Mouse (Mus musculus): Measurements from ENCODE around the gene Zfp61. TPM values are rescaled to one million over a fixed set of nuclear protein-coding genes. Genes with fewer than 3 reads are reported as not detected.

Gene Zfp61
- polyA plus RNA-seq, 1 experiment from 2014 or later: 43.4 TPM

DNA sequence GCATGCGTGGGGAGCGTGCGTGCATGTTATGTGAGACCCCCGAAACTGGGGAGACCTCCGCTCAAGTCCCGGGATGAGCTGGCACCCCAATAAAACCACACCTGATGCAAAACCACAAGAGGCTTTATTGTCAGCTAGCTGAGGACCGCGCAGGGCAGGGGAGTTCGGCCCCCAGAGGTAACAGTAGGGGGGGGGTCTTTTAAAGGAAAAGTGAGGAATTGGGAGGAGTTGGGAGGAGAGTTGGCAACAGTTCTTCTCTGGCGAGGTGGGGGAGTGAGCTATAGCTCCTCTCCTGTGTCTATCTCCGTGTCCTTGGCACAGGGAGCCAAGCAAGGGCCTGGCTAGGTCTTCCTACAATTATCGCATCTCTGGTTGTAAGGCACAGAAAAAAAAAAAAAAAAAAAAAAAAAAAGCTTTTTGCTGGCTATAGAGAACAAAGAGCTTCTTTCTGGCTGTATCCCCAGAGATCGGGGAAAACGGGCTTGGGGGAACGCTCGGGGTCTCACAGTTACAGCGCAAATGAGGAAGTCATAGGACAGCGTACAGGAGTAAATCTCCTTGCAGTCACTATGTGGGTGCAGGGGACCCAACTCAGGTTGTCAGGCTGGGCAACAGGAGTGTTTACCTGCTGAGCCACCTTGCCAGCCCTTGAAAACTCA is 1.1 kb downstream of the Zfp61 start:
- ATAC-seq (replicated peaks; ENCODE audit: low FRiP score): peak; percentile 37
- no peaks in the 10 kb centered on the region for H3K27me3 ChIP-seq (ENCODE audit: control insufficient read depth, insufficient read depth, low read length)
- under 1% methylated on average over 18 of the region's 18 CpGs for WGBS
- peak overlapping the region; percentile 67 for H3K4me3 ChIP-seq (ENCODE audit: low read depth, low read length)
- H3K9me3 ChIP-seq (ENCODE audit: control insufficient read depth, low read length): no peaks in the 10 kb centered on the region
- H3K4me2 ChIP-seq (ENCODE audit: low read depth, low read length, severe bottlenecking): peak overlapping the region; percentile 86
- H3K36me3 ChIP-seq (ENCODE audit: control insufficient read depth, insufficient read depth, low read length): peaks cover 5% of the 10 kb centered on the region; the same call in 1 of the 2 replicates
- DNase-seq (ENCODE audit: low spot score): peak; percentile 62
- H3K9ac ChIP-seq (ENCODE audit: low read length): peak overlapping the region; percentile 66
- peak overlapping the region; percentile 46 for H3K27ac ChIP-seq (ENCODE audit: low read depth, low read length)
- peaks cover 2% of the 10 kb centered on the region; the same call in 1 of the 2 replicates for H3K4me1 ChIP-seq (replicated peaks; ENCODE audit: control insufficient read depth, insufficient read depth, low read length)

DNA sequence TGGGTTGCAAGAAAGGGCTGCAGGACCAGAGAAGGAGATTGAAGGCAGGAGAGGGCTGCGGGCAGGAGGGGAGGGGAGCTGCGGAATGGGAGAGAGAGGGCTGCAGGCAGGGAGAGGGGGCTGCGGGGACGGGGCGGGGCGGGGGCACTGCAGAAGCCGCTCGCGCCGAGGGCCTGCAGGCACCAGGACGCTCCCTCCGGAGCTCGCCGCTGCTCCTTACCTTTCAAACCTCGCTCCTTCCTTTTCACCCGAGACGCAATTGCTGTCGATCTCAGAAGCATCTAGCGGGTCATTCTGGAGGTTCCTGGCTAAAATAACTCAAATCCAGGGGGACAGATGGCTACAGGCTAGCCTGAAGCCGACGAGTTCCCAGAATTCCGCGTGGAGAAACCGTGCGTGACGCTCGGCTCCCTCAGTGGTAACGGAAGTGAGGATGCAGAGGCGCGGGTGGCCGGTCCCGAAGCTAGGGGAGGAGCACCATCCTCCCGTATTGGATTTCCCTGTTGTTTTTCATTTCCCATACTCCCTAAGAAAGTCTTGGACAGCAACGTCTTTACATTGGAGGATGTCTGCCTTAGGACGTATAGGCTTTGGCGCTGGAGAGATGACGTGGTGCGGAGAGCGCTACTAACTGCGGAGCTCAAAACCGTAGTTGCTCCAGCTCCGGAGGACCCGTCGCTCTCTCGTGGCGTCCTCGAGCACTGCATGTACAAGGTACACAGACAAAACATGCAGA is 1.9 kb downstream of the Zfp61 start:
- Histone ChIP-seq H3K4me3 (ENCODE audit: low read depth, low read length) (peak overlapping the region; percentile 67), H3K9ac (ENCODE audit: low read length) (peak overlapping the region; percentile 84), H3K27me3 (ENCODE audit: control insufficient read depth, insufficient read depth, low read length) (no peaks in the 10 kb centered on the region), H3K4me1 (replicated peaks; ENCODE audit: control insufficient read depth, insufficient read depth, low read length) (peaks cover 2% of the 10 kb centered on the region; the same call in 1 of the 2 replicates), H3K9me3 (ENCODE audit: control insufficient read depth, low read length) (no peaks in the 10 kb centered on the region), H3K36me3 (ENCODE audit: control insufficient read depth, insufficient read depth, low read length) (peaks cover 5% of the 10 kb centered on the region; the same call in 1 of the 2 replicates), H3K4me2 (ENCODE audit: low read depth, low read length, severe bottlenecking) (peak overlapping the region; percentile 86), H3K27ac (ENCODE audit: low read depth, low read length) (peak overlapping the region; percentile 92)
- ATAC-seq (replicated peaks; ENCODE audit: low FRiP score) (peak; percentile 88), DNase-seq (ENCODE audit: low spot score) (peak; percentile 89)
- under 1% methylated on average over 46 of the region's 47 CpGs for WGBS

DNA sequence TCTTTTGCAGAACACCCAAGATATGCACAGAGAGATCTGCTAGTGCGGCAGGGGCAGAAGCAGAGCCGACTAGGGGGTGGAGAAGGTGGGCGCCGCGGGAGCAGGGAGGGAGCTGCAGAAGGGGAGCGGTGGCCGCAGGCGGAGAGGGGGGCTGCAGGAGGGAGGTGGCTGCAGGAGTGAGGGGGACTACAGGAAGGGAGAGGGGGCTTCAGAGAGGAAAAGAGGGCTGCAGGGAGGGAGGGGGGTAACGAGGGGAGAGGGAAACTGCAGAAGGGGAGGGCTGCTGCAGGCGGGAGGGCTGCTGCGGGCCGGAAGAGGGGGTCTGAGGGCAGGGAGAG is 2.4 kb downstream of the Zfp61 start:
- ATAC-seq (replicated peaks; ENCODE audit: low FRiP score): peak; percentile 35
- WGBS: 2% methylated on average over 12 of the region's 12 CpGs

DNA sequence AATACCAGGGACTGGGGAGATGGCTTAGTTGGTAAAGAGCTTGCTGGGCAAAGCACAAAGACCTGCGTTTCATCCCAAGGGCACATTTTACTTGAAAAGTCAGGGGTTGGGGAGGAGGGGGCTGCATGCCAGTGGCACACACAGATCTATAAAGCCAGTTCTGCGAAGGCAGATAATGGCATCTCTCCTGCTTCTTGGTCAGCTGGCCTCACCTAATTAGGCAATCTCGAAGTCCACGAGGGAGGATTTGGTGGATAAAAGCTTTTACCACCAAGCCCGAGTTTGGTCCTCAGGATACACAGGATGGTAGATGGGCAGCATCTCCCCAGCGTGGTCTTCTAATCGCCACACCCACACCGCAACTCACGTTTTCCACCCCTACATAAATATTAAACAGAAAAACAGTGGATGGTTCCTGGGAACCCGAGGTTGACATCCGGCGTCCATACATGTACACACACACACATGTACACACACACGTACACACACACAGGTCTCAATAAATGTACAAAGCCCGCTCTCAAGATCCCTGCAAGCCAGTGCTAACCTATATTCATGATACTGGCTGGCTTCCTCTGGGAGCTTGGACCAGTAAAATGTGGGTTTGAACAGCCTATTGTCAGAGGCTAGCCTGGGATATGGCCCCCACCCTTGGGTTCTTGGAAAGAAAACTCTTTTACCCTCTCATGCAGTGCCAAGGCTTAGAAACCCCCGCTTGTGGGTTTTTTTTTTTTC is 3.5 kb downstream of the Zfp61 start:
- H3K4me2 ChIP-seq (ENCODE audit: low read depth, low read length, severe bottlenecking): peak overlapping the region; percentile 86; the same call in 1 of the 2 replicates
- no peak overlapping the region; the same call in 1 of the 2 replicates for H3K9ac ChIP-seq (ENCODE audit: low read length)
- WGBS: 92% methylated on average over 15 of the region's 15 CpGs
- ATAC-seq (replicated peaks; ENCODE audit: low FRiP score) (no peak), DNase-seq (ENCODE audit: low spot score) (no peak)
- H3K4me1 ChIP-seq (replicated peaks; ENCODE audit: control insufficient read depth, insufficient read depth, low read length): peaks cover 2% of the 10 kb centered on the region; the same call in 1 of the 2 replicates
- no peak overlapping the region; the same call in 1 of the 2 replicates for H3K4me3 ChIP-seq (ENCODE audit: low read depth, low read length)
- no peak overlapping the region for H3K27ac ChIP-seq (ENCODE audit: low read depth, low read length)
- no peaks in the 10 kb centered on the region for H3K27me3 ChIP-seq (ENCODE audit: control insufficient read depth, insufficient read depth, low read length)
- peaks cover 6% of the 10 kb centered on the region; the same call in 1 of the 2 replicates for H3K36me3 ChIP-seq (ENCODE audit: control insufficient read depth, insufficient read depth, low read length)
- no peaks in the 10 kb centered on the region for H3K9me3 ChIP-seq (ENCODE audit: control insufficient read depth, low read length)

More for the DNA sequence above, 2.4 kb downstream of the Zfp61 start:
- H3K9ac ChIP-seq (ENCODE audit: low read length): peak overlapping the region; percentile 84
- H3K4me1 ChIP-seq (replicated peaks; ENCODE audit: control insufficient read depth, insufficient read depth, low read length): peaks cover 2% of the 10 kb centered on the region; the same call in 1 of the 2 replicates
- peak overlapping the region; percentile 86 for H3K4me2 ChIP-seq (ENCODE audit: low read depth, low read length, severe bottlenecking)
- peaks cover 5% of the 10 kb centered on the region; the same call in 1 of the 2 replicates for H3K36me3 ChIP-seq (ENCODE audit: control insufficient read depth, insufficient read depth, low read length)
- peak; percentile 72 for DNase-seq (ENCODE audit: low spot score)
- H3K4me3 ChIP-seq (ENCODE audit: low read depth, low read length): peak overlapping the region; percentile 67
- H3K27me3 ChIP-seq (ENCODE audit: control insufficient read depth, insufficient read depth, low read length): no peaks in the 10 kb centered on the region
- no peaks in the 10 kb centered on the region for H3K9me3 ChIP-seq (ENCODE audit: control insufficient read depth, low read length)
- H3K27ac ChIP-seq (ENCODE audit: low read depth, low read length): peak overlapping the region; percentile 92

DNA sequence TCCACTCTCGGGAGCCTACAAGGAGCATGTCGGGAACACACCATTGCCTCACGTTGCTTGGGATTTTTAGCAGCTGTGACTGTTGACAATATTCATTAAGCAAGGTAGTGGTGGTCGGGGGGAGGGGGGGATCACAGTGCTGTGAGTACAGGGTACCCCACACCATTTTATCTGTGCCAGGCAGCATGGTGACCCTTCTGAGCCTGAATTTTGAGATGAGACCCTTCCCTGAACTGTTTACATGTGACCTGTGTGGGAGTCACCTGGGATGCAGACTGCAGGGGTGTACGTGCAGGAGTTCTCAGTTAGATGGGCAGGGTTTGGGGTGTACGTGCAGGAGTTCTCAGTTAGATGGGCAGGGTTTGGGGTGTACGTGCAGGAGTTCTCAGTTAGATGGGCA is 4.6 kb downstream of the Zfp61 start:
- H3K27ac ChIP-seq (ENCODE audit: low read depth, low read length): no peak overlapping the region
- DNase-seq (ENCODE audit: low spot score) (no peak), ATAC-seq (replicated peaks; ENCODE audit: low FRiP score) (no peak)
- WGBS: 92% methylated on average over 7 of the region's 7 CpGs
- H3K9ac ChIP-seq (ENCODE audit: low read length): no peak overlapping the region
- no peak overlapping the region for H3K4me2 ChIP-seq (ENCODE audit: low read depth, low read length, severe bottlenecking)
- no peaks in the 10 kb centered on the region for H3K27me3 ChIP-seq (ENCODE audit: control insufficient read depth, insufficient read depth, low read length)
- peaks cover 18% of the 10 kb centered on the region for H3K36me3 ChIP-seq (ENCODE audit: control insufficient read depth, insufficient read depth, low read length)
- H3K4me1 ChIP-seq (replicated peaks; ENCODE audit: control insufficient read depth, insufficient read depth, low read length): peaks cover 2% of the 10 kb centered on the region; the same call in 1 of the 2 replicates
- H3K9me3 ChIP-seq (ENCODE audit: control insufficient read depth, low read length): no peaks in the 10 kb centered on the region
- H3K4me3 ChIP-seq (ENCODE audit: low read depth, low read length): no peak overlapping the region

DNA sequence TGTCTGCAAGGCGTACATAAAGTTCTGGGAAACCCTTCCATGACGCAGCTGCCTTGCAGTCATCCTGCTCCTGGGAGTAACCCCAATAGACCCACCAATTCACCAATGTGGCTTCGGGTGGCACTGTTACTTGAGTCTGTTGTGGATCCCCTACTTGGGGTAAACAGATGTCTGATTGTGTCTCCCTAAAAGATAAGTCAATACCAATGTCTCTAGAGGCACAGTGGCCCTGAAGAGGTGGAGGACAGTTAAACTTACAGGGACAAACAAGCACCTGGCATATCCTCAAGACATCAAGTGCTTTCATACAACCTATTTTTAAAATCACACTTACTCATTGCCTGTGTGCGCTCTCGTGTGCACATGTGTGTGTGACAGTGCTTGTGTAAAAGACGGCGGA is 5.7 kb downstream of the Zfp61 start:
- ATAC-seq (replicated peaks; ENCODE audit: low FRiP score) (no peak), DNase-seq (ENCODE audit: low spot score) (no peak)
- no peak overlapping the region for H3K9ac ChIP-seq (ENCODE audit: low read length)
- H3K4me2 ChIP-seq (ENCODE audit: low read depth, low read length, severe bottlenecking): no peak overlapping the region
- H3K27ac ChIP-seq (ENCODE audit: low read depth, low read length): no peak overlapping the region
- H3K9me3 ChIP-seq (ENCODE audit: control insufficient read depth, low read length): no peaks in the 10 kb centered on the region
- H3K36me3 ChIP-seq (ENCODE audit: control insufficient read depth, insufficient read depth, low read length): peaks cover 28% of the 10 kb centered on the region
- no peaks in the 10 kb centered on the region for H3K4me1 ChIP-seq (replicated peaks; ENCODE audit: control insufficient read depth, insufficient read depth, low read length)
- no peaks in the 10 kb centered on the region for H3K27me3 ChIP-seq (ENCODE audit: control insufficient read depth, insufficient read depth, low read length)
- WGBS: 98% methylated on average over 7 of the region's 7 CpGs
- no peak overlapping the region for H3K4me3 ChIP-seq (ENCODE audit: low read depth, low read length)

DNA sequence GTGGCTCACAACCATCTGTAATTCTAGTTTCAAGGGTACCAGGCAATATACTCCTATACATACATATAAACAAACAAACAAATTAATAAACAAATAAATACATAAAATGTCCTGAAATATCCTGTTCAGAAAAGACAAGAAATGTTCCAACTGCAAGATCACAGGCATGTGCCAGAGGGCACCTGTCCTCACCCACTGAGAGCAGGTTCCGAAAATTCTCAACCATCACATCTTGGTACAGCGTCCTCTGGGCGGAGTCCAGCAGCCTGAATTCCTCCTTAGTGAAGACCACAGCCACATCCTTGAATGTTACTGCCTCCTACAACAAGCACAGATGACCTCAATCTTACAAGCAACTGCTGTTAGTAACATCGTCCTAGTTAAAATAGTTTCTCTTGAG is 6.3 kb downstream of the Zfp61 start:
- Histone ChIP-seq H3K9me3 (ENCODE audit: control insufficient read depth, low read length) (no peaks in the 10 kb centered on the region), H3K4me1 (replicated peaks; ENCODE audit: control insufficient read depth, insufficient read depth, low read length) (no peaks in the 10 kb centered on the region), H3K27ac (ENCODE audit: low read depth, low read length) (no peak overlapping the region), H3K27me3 (ENCODE audit: control insufficient read depth, insufficient read depth, low read length) (no peaks in the 10 kb centered on the region), H3K4me2 (ENCODE audit: low read depth, low read length, severe bottlenecking) (no peak overlapping the region), H3K36me3 (ENCODE audit: control insufficient read depth, insufficient read depth, low read length) (peaks cover 28% of the 10 kb centered on the region), H3K9ac (ENCODE audit: low read length) (no peak overlapping the region), H3K4me3 (ENCODE audit: low read depth, low read length) (no peak overlapping the region)
- 91% methylated on average over 4 of the region's 4 CpGs for WGBS
- DNase-seq (ENCODE audit: low spot score) (no peak), ATAC-seq (replicated peaks; ENCODE audit: low FRiP score) (no peak)

DNA sequence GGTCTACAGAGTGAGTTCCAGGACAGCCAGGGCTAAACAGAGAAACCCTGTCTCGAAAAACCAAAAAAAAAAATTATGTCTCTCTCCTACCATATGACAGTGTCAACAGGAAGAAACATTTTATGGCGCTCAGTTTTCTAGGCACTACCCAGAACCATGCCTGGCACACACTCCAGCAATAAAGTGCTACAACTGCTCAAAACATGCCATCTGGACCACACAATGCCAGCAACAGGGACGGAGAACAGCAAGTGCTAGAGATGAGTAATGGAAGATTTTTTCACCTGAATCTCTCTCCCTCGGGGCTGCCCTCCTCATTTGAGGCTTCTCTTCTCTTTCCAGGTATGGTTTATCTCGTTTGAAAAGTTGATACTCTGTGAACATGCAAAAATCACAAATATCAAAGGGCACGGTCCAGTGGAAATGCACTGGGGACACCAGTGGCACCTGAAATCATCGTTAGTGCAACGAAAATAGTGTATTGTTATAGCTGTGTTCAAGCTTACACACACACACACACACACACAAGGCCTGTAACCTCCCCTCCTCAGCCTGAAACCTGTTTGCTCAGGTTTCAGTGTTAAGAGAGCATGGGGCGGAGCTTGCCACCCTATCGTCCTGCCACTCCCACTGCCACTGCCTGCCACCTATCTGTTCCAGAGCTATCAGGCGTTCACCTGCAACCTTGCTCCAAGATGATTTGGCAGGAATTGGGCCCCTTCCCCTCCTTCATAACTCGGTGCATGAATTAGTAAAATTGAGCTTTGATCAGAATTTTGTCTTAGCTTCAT is 7.8 kb downstream of the Zfp61 start:
- Histone ChIP-seq H3K27me3 (ENCODE audit: control insufficient read depth, insufficient read depth, low read length) (no peaks in the 10 kb centered on the region), H3K4me2 (ENCODE audit: low read depth, low read length, severe bottlenecking) (no peak overlapping the region)
- ATAC-seq (replicated peaks; ENCODE audit: low FRiP score): no peak

More for the DNA sequence above, 7.8 kb downstream of the Zfp61 start:
- WGBS: 90% methylated on average over 12 of the region's 12 CpGs
- no peak overlapping the region for H3K27ac ChIP-seq (ENCODE audit: low read depth, low read length)
- no peaks in the 10 kb centered on the region for H3K4me1 ChIP-seq (replicated peaks; ENCODE audit: control insufficient read depth, insufficient read depth, low read length)
- H3K9ac ChIP-seq (ENCODE audit: low read length): no peak overlapping the region
- no peak overlapping the region for H3K4me3 ChIP-seq (ENCODE audit: low read depth, low read length)
- H3K9me3 ChIP-seq (ENCODE audit: control insufficient read depth, low read length): no peaks in the 10 kb centered on the region
- peaks cover 28% of the 10 kb centered on the region for H3K36me3 ChIP-seq (ENCODE audit: control insufficient read depth, insufficient read depth, low read length)
- no peak for DNase-seq (ENCODE audit: low spot score)
